Mouse (Mus musculus) heart, adult 2 months (tissue): ENCODE results near the gene 2010300C02Rik.
"Not testable (repeated sequence)": the region's sequence is repeated elsewhere in the genome, so short reads cannot be mapped to it uniquely, and the experiment has no call there.

ENCODE experiments used
- EP300 ChIP-seq: fragments of 200-500 bp; IDR thresholded peaks from 2 replicates; pipeline ENCODE4 v1.6.1; 2011; ENCODE audit warnings: low read depth, low read length, control low read depth; ENCODE audit not compliant: insufficient read depth
- POLR2A ChIP-seq: fragments of 200-500 bp; IDR thresholded peaks from 2 replicates; pipeline ENCODE4 v1.6.1; 2011; ENCODE audit warnings: mild to moderate bottlenecking, low read depth, low read length, control low read depth; ENCODE audit not compliant: insufficient read depth

DNA sequence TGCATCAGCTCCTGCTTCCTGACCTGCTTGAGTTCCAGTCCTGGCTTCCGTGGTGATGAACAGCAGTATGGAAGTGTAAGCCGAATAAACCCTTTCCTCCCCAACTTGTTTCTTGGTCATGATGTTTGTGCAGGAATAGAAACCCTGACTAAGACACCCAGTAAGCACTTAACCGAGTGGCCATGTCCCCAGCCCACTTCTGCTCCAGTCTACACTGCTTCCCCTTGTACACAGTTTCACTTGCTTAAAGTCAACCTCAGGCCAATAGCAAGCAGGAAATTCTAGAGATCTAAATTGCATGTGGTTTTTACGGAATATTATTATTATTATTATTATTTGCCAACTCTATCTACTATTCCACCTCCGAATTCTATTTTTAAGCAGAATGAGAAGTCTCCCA lies 114.2 kb downstream of the 2010300C02Rik start:
- not testable (repeated sequence) for TF ChIP-seq POLR2A, EP300
